Mouse (Mus musculus) kidney, adult 2 months (tissue): ENCODE results near the gene Catsperb. TPM values are rescaled to one million over a fixed set of nuclear protein-coding genes. Genes with fewer than 3 reads are reported as not detected.
"Not testable (repeated sequence)": the region's sequence is repeated elsewhere in the genome, so short reads cannot be mapped to it uniquely, and the experiment has no call there.

Experiments used
- DNase-seq: peaks from one replicate; pipeline ENCODE4 v3.0.0; 2021
- H3K27ac ChIP-seq: fragments of 200-500 bp; 2 replicates; pipeline ENCODE4 v1.5.1; 2012; ENCODE audit warnings: low read depth, low read length, control low read depth, inconsistent platforms; ENCODE audit not compliant: insufficient read depth
- H3K27me3 ChIP-seq: fragments of 200-500 bp; replicated peaks from 2 replicates; pipeline ENCODE4 v1.6.1; 2012; ENCODE audit warnings: mild to moderate bottlenecking, moderate library complexity, low read length, inconsistent platforms; ENCODE audit not compliant: control insufficient read depth, insufficient read depth
- H3K36me3 ChIP-seq: fragments of 200-500 bp; 2 replicates; pipeline ENCODE4 v1.6.1; 2012; ENCODE audit warnings: mild to moderate bottlenecking, moderate library complexity, low read length, inconsistent platforms; ENCODE audit not compliant: control insufficient read depth, insufficient read depth
- H3K4me1 ChIP-seq: fragments of 200-500 bp; 2 replicates; pipeline ENCODE4 v1.6.1; 2011; ENCODE audit warnings: low read length; ENCODE audit not compliant: control insufficient read depth, insufficient read depth
- H3K4me3 ChIP-seq: fragments of 200-500 bp; 2 replicates; pipeline ENCODE4 v1.5.1; 2011; ENCODE audit warnings: mild to moderate bottlenecking, low read depth, low read length, control low read depth; ENCODE audit not compliant: insufficient read depth
- CTCF ChIP-seq: fragments of 200-500 bp; conservative IDR thresholded peaks from 2 replicates; pipeline ENCODE4 v1.5.1; 2011; ENCODE audit warnings: low read depth, mild to moderate bottlenecking, control low read depth, low read length, moderate library complexity, mixed read lengths; ENCODE audit not compliant: insufficient read depth, insufficient read length
- POLR2A ChIP-seq: fragments of 200-500 bp; IDR thresholded peaks from one replicate; pipeline ENCODE4 v1.6.1; 2011; ENCODE audit warnings: low read depth, low read length, control low read depth
- WGBS: fragments of 180-500 bp; shearing (Covaris S2); methylation state at CpG from one replicate; pipeline ENCODE4 v1.1.7; 2018; 5-methylcytosine and 5-hydroxymethylcytosine counted together
- polyA plus RNA-seq: library from polyadenylated mRNA; depleted of rRNA; stranded (reverse); fragments of >200 nt; gene quantifications from 2 replicates; pipeline ENCODE4 v1.2.3, GENCODE M21; 2012; rRNA removed

Gene Catsperb
- polyA plus RNA-seq = not detected in 2 replicates

GRCm38 (mm10) chr12:101404353-101404752 lies at the start of gene Catsperb:
Catsperb (plus strand) TSS chr12:101404653.
- H3K27ac ChIP-seq, H3K36me3 ChIP-seq, H3K4me1 ChIP-seq, H3K4me3 ChIP-seq, DNase-seq, H3K27me3 ChIP-seq: not testable (repeated sequence)
- WGBS = 97% methylated on average over 1 of the region's 1 CpGs

GRCm38 (mm10) chr12:101361468-101361867 lies 43.0 kb upstream of the Catsperb start:
- not testable (repeated sequence) for H3K36me3 ChIP-seq, H3K4me1 ChIP-seq, H3K27me3 ChIP-seq, H3K4me3 ChIP-seq, H3K27ac ChIP-seq
- 75% methylated on average over 1 of the region's 1 CpGs for WGBS
- DNase-seq = peak; percentile 0

GRCm38 (mm10) chr12:101381460-101381859 lies 23.0 kb upstream of the Catsperb start:
- H3K4me1 ChIP-seq, H3K4me3 ChIP-seq, H3K27ac ChIP-seq, H3K27me3 ChIP-seq, DNase-seq, H3K36me3 ChIP-seq: not testable (repeated sequence)
- 67% methylated on average over 1 of the region's 1 CpGs for WGBS

- DNase-seq = no peak
- Histone ChIP-seq H3K4me3 (no peak overlapping the region), H3K27me3 (no peaks in the 10 kb centered on the region), H3K4me1 (no peaks in the 10 kb centered on the region), H3K36me3 (no peaks in the 10 kb centered on the region), H3K27ac (no peak overlapping the region)
- WGBS = 72% methylated on average over 1 of the region's 1 CpGs
- TF ChIP-seq CTCF = no peak
- no peak for TF ChIP-seq POLR2A
These were observed 21.7 kb downstream of the Catsperb start for GRCm38 (mm10) chr12:101426131-101426530.

GRCm38 (mm10) chr12:101462051-101462450 lies 57.6 kb downstream of the Catsperb start:
- Histone ChIP-seq H3K27me3 (no peaks in the 10 kb centered on the region), H3K4me1 (no peaks in the 10 kb centered on the region), H3K4me3 (no peak overlapping the region), H3K36me3 (no peaks in the 10 kb centered on the region), H3K27ac (no peak overlapping the region)
- TF ChIP-seq CTCF (no peak), POLR2A (no peak)
- DNase-seq = no peak
- 92% methylated on average over 5 of the region's 5 CpGs for WGBS

GRCm38 (mm10) chr12:101483571-101483970 lies 79.1 kb downstream of the Catsperb start:
- H3K27me3 ChIP-seq = no peaks in the 10 kb centered on the region
- H3K36me3 ChIP-seq = no peaks in the 10 kb centered on the region
- no peak overlapping the region for H3K4me3 ChIP-seq
- TF ChIP-seq CTCF (no peak), POLR2A (no peak)
- H3K4me1 ChIP-seq = no peaks in the 10 kb centered on the region
- DNase-seq = no peak
- no peak overlapping the region for H3K27ac ChIP-seq

- WGBS = 77% methylated on average over 2 of the region's 2 CpGs
These were observed 106.9 kb downstream of the Catsperb start for GRCm38 (mm10) chr12:101511326-101511725.

GRCm38 (mm10) chr12:101606622-101607021 lies 202.2 kb downstream of the Catsperb start:
- DNase-seq, H3K36me3 ChIP-seq, H3K4me3 ChIP-seq, H3K27me3 ChIP-seq, H3K4me1 ChIP-seq, H3K27ac ChIP-seq: not testable (repeated sequence)

More at GRCm38 (mm10) chr12:101511326-101511725, 106.9 kb downstream of the Catsperb start:
- not testable (repeated sequence) for H3K4me3 ChIP-seq, H3K27me3 ChIP-seq, H3K27ac ChIP-seq, H3K36me3 ChIP-seq, H3K4me1 ChIP-seq, DNase-seq
